Mouse (Mus musculus) neutrophil, adult 5-6 weeks (primary cell): Measurements from ENCODE around the gene Trmo. TPM values are rescaled to one million over a fixed set of nuclear protein-coding genes. Genes with fewer than 3 reads are reported as not detected.

Experiments used
- ATAC-seq: fragments of 151-379, 151-347 bp; 2 replicates; pipeline ENCODE4 v1.8.0; 2017; ENCODE audit warnings: mild to moderate bottlenecking, moderate TSS enrichment; ENCODE audit not compliant: insufficient number of reproducible peaks, poor library complexity, low FRiP score, severe bottlenecking; ENCODE audit errors: extremely low read depth
- total RNA-seq: library from RNA; stranded (forward); fragments of 200-1000 nt; gene quantifications from 2 replicates; pipeline ENCODE4 v1.2.3, GENCODE M21; 2017

The Trmo gene
- total RNA-seq, 1 experiment from 2014 or later, result 13.2 TPM

DNA sequence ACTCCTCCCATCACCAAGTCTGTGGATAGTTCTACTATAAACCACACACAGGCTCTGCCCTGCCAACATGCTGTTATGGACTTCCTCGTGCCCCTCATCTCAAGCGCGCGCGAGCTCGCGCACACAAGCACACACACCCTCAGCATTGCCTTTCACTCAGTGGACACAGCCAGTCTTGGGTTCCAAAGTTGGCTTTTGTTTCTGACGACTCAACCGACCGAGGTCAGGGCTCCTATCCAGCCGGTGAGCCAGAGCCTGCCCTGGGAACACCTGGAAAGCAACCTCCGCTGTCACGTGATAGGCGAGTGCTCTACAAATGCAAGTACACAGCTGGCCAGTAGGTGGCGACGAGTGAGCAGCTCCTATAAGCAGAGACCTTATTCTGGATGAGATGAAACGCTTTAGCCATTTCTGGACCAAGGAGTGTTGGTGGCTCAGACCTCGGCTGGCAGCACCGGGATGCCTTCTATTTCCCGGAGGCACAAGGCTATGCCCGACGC, 14.3 kb downstream of the Trmo start:
- ATAC-seq, result peak; percentile 73

DNA sequence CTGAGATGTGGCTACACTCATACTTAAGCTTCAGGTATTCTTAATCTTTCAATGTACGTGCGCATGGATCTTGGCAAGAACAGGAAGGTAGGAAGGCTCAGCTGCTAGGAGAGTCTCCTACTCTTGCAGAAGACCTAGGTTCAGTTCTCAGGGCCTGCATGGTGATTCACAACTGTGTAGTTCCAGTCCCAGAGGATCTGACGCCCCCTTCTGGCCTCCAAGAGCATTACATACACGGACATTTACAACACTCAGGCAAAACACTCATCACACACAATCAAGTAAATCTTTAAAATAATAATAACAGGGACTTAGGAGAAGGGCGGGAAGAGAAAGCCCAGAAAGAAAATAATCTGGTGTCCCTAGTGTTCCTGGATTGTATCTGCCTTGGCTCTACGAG, 14.8 kb downstream of the Trmo start:
- no peak for ATAC-seq

DNA sequence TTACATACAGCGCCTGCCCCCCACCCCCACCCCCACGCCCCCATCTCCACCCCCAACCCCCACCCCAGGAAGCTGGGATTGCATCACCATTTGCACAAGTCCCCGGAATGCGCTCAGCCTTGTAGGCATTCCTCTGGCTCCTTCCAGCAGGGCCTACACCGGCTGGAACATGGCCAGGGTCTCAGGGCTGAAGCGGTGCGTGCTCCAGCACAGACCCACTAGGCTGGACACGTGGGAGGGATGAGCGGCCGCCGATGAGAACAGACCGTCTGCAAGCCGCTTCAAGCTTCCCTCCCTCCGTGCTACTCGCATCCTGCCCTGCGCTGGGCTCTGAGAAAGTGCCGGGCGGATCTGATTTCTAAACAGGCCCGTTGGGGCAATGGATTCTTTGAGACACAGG, 18.2 kb downstream of the Trmo start:
- no peak for ATAC-seq

DNA sequence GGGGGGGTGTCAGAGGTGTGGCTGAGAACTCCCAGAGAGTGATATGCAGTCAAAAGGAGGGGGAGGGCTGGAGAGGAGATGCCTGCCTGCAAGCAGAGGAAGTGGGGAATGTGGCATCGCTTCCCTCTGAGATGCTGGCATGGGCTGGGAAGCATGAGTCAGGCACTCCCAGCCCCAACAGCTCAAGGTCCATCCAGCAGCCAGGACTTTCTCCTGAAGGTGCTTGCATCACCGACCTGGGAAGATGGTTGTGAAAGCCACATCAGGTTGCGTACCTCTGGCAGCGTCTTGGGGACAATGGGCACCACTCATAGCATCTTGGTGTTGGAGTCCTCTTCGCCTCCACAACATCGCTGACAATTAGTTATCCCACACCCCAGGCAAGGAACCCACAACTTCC, 18.8 kb downstream of the Trmo start:
- ATAC-seq, result no peak

DNA sequence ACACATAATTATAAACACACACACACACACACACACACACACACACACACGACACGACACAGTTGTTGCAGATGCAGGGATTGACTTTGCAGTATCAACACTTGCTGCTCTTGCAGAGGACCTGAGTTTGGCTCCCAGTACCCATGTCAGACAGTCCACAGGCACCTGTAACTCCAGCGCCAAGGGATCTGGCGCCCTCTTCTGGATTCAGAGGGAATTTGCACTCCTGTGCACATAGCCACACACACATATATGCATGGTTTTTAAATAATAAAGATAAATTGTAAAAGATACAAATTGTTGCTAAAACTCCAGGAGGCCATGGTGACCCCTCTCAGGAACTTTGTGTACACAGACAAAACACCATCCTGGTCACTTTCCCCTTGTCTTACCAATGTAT, 20.2 kb downstream of the Trmo start:
- no peak for ATAC-seq

DNA sequence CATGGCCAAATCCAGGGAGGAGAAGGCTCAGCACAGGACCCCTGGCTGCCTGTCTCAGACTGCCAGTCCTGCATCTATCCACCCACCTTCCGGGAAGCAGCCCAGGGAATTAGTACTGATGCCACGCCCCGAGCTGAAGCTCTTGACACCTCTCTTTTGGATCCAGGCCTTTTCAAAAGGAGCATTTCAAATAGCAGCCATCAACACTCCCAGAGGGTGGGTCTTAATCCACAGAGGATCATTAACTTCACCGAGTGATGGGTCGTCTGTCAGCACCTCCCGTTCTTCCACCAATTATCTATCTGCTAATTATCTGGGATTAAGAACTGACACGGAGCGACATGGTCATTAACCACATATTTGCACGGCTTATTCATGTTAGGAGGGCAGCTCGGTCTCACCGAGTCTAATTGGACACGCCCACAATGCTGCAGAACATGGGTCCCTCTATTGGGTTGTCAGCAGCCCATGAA, 21.7 kb downstream of the Trmo start:
- no peak for ATAC-seq

DNA sequence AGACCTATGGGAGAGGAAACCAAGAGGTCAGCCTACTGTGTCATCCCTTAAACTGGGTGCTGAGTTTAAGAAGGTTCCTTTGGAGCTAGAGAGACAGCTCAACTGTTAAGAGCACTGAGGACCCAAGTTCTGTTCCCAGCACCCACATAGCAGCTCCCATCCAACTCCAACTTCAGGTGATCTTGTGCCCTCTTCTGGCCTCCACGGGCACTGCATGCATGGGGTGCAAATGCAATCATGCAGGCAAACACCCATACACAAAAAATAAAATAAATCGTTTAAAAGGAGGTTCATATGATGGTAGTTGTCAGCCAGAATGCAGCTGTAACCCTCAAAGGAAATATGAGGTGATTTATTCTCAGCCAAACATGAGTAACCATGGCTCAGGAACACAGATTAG, 24.9 kb downstream of the Trmo start:
- no peak for ATAC-seq

DNA sequence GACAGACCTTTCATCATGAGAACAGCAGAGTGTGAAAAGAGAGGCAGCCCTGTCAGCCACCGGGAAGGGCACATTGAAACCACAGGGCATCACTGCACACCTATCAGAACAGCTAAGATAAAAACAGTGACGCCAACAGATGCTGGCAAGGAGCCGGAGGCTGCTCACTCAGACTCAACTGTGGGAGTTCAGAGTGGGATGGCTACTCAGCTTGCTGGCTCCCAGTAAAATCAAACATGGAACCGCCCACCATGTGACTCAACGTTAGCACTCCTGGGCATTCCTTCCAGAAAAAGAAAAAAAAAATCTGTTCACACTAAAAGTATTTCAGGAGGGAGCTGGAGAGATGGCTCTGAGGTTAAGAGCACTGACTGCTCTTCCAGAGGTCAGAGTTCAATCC, 28.0 kb downstream of the Trmo start:
- no peak for ATAC-seq

DNA sequence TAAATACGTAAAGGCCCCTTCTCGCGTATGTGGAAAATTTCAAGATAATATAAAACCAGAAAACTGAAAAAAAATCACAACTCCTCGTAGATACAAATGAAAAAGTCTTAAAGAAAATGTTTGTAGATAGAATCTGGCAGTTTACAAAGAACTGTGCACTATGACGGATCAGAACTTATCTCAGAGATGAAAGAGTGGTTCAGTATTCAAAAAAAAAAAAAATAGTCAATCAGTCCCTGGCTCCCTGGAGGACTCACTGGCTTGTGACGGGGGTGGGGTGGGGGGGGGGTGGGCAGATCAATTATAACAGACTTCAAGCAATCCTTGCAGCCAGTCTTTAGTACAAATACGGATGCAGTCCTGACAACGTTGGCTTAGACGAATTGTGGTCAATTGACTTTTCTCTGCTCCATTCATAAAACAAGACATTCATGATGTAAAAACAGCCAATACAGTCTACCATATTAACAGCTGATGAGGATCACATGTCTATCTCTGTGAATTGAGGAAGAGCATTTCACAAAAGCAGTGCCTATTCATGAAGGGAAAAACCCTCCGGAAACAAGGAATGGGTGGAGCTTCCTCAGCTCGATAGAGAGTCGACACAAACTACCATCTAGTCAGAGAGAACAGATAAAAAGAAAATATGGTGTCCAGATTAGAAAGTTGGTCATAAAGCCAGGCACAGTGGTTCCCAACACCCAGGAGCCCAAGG, 29.5 kb downstream of the Trmo start:
- ATAC-seq, result 0 out of 2 replicates have a peak, but pooled peaks have one; percentile 33

DNA sequence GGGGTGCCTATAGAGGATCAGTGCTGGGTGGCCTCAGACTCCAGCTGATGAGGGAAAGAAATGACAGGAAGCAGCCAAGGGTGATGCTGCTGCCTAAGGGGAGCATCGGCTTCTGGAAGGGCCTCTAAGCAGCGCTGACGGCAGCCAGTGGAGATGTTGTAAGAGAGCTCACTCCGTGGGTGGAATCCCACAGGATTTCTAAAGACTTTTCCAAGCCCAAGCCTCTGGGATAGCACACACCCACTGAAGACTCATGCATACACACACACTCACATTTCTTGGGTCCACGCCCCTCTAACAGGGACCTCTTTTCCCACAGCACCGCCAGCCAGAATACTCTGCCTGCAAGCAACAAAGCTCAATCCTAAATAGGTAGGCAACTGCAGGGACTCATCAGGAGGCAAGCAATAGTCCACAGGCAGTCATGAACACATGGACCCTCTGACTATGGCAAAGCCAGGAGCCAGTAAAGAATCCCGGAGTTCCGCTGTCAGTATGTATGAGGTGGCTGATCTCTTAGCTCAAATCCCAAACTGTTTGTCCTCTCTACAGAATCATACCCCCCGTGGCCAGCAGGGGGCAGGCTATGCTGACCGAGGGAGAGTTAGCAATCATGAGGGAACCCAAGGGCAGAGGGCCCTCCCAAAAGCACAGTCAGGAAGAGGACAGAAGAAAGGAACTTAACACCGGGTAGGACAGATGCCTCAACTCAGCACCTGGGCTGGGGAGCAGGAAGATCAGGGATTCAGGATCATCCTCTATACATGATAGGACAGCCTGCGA, 32.7 kb downstream of the Trmo start:
- ATAC-seq, result peak; percentile 47; the same call in 1 of the 2 replicates

DNA sequence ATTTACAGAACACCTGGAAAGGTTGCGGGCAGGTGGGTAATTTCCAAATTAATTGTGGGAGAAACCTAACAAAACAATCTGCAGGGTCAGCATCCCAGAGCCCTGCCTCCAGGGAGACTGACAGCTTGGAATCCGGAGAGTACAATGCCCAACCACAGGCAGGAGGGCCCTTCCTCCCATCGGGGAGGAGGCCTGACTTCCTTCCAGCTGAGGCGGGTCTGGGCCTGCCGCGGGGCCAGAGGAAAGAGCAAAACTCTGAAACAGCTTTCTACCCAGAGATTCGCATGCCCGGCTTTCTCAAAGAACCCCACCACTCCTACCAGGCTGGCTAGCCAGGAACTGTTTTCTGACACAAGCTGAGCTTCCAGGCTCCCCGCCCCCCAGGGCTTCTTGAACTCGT, 36.2 kb downstream of the Trmo start:
- no peak for ATAC-seq

DNA sequence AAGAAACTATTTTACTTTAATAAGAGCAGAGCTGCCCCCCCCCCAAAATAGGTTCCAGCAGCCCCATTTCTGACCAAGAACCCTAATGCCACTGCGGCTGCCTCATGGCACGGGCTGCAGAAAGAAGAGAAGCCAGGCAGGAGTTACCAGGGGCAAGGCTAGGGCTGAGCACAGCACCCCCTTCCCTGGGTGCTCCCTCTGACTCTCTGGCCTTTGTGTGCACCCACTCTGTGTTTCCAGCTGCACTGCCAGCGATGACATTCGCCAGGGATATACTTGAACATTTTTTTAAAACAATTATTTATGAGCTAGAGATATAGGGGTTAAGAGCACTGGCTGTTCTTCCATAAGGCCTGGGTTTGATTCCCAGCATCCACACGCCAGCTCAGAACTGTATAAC, 39.7 kb downstream of the Trmo start:
- no peak for ATAC-seq

DNA sequence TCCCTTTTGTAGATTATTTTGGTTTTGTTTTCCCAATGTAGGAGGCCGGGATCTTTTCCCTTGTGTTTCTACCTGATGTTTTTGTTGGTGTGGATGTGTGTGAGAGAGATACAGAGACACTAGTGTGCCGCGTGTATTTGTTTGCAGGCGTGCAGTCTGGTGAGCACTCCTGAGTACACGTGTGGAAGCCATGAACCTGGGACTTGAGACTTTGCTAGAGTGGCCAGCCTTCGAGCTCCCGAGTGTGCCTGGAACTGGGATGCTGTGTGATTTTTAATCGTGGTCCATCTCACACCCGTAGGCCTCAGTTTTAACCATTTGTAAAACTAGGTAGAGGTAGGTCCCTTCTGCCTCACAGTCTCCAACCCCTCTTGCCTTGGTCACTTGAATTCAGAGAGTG, 40.3 kb downstream of the Trmo start:
- no peak for ATAC-seq

DNA sequence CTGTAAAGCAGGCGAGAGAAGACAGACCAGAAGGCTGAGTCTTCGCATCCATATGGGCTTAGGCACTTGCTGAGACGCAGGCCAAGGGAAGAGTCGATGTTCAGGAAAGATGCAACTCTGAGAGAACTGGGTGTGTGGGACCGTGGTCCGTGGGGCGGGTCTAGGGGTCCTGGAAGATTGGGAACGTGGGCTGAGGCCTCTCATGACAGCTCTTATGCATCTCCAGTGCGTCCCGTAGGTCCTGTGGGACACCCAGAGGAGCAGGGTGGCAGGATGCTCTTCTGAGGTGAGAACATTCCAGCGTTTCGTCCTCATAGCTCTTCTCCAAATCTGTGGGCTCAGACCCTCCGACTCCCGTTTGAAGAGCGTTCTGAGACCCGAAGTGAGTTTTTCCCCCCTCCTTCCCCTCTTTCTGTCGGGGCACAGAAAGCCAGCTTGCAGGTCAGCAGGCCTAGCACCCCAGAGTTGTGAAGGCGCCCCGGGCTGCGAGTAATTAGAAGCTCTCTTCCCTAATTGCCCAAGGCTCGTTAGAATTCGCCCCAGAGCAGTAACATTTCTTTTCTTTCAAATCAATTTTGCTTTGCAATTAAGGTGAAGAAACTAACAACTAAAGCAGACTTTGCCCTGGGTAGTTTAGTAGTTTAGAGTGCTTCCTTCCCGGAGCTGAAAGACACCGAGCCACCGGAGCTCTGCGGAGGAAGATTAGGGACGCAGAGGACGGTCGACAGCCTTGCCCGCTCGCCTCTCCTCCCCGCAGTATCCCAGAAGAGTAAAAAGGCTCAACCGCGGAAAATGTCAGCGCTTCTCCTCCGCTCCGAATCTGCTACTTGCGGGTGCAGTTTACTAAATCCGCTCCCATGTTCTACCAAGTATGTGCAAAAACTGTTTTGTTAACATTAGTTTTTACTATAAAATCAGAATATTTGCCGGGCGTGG, 41.4 kb downstream of the Trmo start:
- no peak for ATAC-seq

DNA sequence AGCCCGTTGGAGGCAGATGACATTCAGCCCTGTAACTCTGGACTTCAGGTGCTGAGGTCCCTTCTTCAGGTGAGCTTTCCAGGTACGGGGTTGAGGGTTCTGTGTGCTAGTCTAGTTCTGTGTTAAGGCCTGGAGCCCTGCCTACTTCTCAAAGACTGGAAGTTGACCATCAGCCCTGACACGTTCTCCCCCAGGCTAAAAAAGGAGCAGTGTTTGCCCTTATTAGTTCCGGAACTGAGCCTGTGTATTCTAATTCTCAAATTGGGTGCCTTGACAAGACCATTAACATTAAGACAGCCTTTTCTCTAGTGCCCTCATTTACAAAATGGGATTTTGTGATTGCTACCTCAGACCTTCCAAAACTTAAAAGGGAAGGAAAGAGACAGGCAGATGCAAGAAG, 42.1 kb downstream of the Trmo start:
- no peak for ATAC-seq

DNA sequence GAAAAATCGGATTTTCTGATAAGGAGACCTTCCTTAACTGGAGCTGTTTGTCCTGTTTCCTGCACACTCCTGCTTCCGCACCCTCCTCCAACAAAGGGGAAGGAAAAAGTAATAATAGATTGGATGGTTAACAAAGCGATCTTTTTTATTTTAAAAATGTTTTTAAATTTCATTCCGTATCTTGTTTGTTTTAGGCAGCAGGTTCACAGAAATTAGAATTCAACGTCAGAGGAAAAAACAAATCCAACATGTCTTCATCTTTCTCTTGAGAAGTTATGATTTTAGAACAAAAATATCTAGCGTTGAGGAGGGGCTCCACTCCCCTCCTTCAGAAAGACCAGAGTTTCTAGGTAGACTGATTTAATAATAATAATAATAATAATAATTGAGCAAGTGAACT, 43.0 kb downstream of the Trmo start:
- ATAC-seq, result no peak

DNA sequence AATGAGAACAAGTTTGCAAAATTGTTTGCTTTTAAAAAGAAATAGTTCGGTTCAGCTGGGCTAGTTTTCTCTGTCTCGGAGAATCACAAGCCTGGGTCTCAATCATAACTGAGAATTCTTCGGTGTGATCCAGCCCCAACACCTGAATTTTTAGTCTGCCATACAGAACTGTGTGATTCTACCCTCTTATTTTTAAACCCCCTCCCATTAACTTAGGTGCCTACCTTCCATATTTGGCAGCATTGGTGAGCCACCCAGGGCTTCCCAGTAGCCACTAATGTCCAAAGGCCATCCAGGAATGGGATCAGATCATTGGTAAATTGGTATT, 43.5 kb downstream of the Trmo start:
- no peak for ATAC-seq

DNA sequence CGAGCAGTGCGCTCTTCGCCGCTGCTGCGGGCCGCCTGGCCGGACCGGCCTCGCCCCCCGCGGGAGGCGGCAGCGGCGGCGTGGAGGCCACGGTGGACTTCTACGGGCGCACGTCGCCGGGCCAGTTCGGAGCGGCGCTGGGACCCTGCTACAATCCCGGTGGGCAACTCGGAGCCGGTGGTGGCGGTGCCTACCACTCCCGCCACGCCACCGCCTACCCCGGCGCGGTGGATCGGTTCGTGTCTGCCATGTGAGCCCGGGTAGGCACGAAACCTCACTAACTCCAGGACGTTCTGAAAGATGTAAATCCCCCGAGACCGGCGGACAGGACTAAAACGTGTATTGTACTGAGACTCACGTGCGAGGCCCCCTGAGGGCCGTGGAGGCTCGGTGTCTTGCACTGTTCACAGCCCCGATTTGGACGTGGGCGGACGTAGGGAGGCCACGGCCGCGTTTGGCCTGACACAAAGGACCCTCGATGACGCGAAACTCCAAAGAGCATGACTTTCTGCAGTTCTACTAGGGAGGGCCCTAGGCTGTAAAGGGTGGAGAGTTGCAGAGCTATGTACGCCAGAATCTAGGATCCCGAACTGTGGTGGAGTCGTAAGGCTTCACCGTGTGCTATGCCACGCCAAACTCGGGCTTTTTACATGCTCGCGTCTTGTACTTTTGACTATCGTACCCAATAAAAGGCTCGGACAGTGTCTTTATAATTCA, 44.0 kb downstream of the Trmo start:
- no peak for ATAC-seq

DNA sequence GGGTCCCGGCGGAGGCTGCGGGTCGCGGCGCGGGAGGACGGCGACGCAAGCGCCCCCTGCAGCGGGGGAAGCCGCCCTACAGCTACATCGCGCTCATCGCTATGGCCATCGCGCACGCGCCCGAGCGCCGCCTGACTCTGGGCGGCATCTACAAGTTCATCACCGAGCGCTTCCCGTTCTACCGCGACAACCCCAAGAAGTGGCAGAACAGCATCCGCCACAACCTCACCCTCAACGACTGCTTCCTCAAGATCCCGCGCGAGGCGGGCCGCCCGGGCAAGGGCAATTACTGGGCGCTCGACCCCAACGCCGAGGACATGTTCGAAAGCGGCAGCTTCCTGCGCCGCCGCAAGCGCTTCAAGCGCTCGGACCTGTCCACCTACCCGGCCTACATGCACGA, 44.9 kb downstream of the Trmo start:
- ATAC-seq, result no peak
